Mouse (Mus musculus) ES-E14 (cell line): ENCODE measurements around the gene Sh3pxd2a. TPM values are rescaled to one million over a fixed set of nuclear protein-coding genes. Genes with fewer than 3 reads are reported as not detected.

Experiments used
- DNase-seq: peaks from one replicate; pipeline ENCODE4 v3.0.0-alpha.2; 2013; ENCODE audit warnings: low read depth, low spot score
- H3K27ac ChIP-seq: 2 replicates; pipeline ENCODE4 v1.5.1; 2012; ENCODE audit warnings: low read depth, mild to moderate bottlenecking, low read length, moderate library complexity, mixed read lengths; ENCODE audit not compliant: poor library complexity, insufficient read depth, severe bottlenecking
- H3K36me3 ChIP-seq: 2 replicates; pipeline ENCODE4 v1.6.1; 2012; ENCODE audit warnings: mild to moderate bottlenecking, low read length, moderate library complexity, mixed read lengths; ENCODE audit not compliant: control insufficient read depth, poor library complexity, insufficient read depth, severe bottlenecking
- H3K4me1 ChIP-seq, 2 experiments: fragments of 150-350 bp in 1 of 2; sonication (generic) in 1 of 2; 2 replicates each; pipeline ENCODE4 v1.6.1; 2012; ENCODE audit warnings: low read length in 2 of 2, mild to moderate bottlenecking in 1 of 2, mixed read lengths in 1 of 2; ENCODE audit not compliant: control insufficient read depth in 2 of 2, insufficient read depth in 2 of 2, poor library complexity in 1 of 2
- H3K4me3 ChIP-seq, 2 experiments: fragments of 150-350 bp in 1 of 2; sonication (generic) in 1 of 2; 2 replicates each; pipeline ENCODE4 v1.5.1; 2012; ENCODE audit warnings: low read length in 2 of 2, low read depth in 1 of 2, mild to moderate bottlenecking in 1 of 2, mixed read lengths in 1 of 2; ENCODE audit not compliant: insufficient read depth in 1 of 2, poor library complexity in 1 of 2, severe bottlenecking in 1 of 2
- H3K9ac ChIP-seq: 2 replicates; pipeline ENCODE4 v1.6.1; 2012; ENCODE audit warnings: low read depth, mild to moderate bottlenecking, low read length, mixed read lengths; ENCODE audit not compliant: poor library complexity, insufficient read depth, severe bottlenecking
- H3K9me3 ChIP-seq: fragments of 150-350 bp; sonication (generic); 2 replicates; pipeline ENCODE4 v1.6.1; 2012; ENCODE audit warnings: low read depth, mild to moderate bottlenecking, low read length; ENCODE audit not compliant: control insufficient read depth, insufficient read depth
- CHD2 ChIP-seq: IDR thresholded peaks from 2 replicates; pipeline ENCODE4 v1.6.1; 2014; ENCODE audit warnings: mild to moderate bottlenecking, low read depth, low read length, inconsistent platforms
- HCFC1 ChIP-seq: IDR thresholded peaks from 2 replicates; pipeline ENCODE4 v1.6.1; 2012; ENCODE audit warnings: low read length, inconsistent platforms, borderline replicate concordance; ENCODE audit not compliant: insufficient read depth
- MAFK ChIP-seq: IDR thresholded peaks from 2 replicates; pipeline ENCODE4 v1.6.1; 2014; ENCODE audit warnings: mild to moderate bottlenecking, low read depth, low read length, inconsistent platforms; ENCODE audit not compliant: insufficient read depth
- ZC3H11A ChIP-seq: IDR thresholded peaks from 2 replicates; pipeline ENCODE4 v1.6.1; 2012; ENCODE audit warnings: low read depth, mild to moderate bottlenecking, inconsistent platforms, low read length, borderline replicate concordance
- ZNF384 ChIP-seq: IDR thresholded peaks from 2 replicates; pipeline ENCODE4 v1.6.1; 2012; ENCODE audit warnings: low read depth, low read length, inconsistent platforms
- in situ Hi-C, 2 experiments: fragments of 600-800 bp; cut with MboI; formaldehyde crosslinking; loops; one replicate each; pipeline ENCODE4 v1.15.1; 2025; ENCODE audit warnings: low sequenced_read_pairs in 2 of 2, inconsistent platforms in 1 of 2; ENCODE audit not compliant: unreplicated experiment in 2 of 2
- total RNA-seq: library from RNA; depleted of rRNA; stranded (reverse); fragments of 300-350 nt; gene quantifications from 2 replicates; pipeline ENCODE4 v1.2.3, GENCODE M21; 2012

Gene Sh3pxd2a
- total RNA-seq, 1 experiment, result 13.0 TPM

GRCm38 (mm10) chr19:47511294-47511675 lies 47.1 kb upstream of the Sh3pxd2a start:
- H3K9me3 ChIP-seq, result no peaks in the 10 kb centered on the region
- in situ Hi-C loops, result loop anchor here in 1 of 2 experiments (25.0 kb wide), 1 partner anchor 301 kb away; no protein-coding TSS in a partner anchor
- H3K4me3 ChIP-seq, result no peak overlapping the region
- no peak overlapping the region for H3K27ac ChIP-seq
- TF ChIP-seq ZC3H11A (no peak), HCFC1 (no peak), CHD2 (no peak), ZNF384 (no peak), MAFK (no peak)
- peaks cover 0 to 15% of the 10 kb centered on the region in 2 experiments; a peak in 2 of 4 replicates for H3K4me1 ChIP-seq
- no peak overlapping the region for H3K9ac ChIP-seq
- no peak for DNase-seq
- peaks cover 19% of the 10 kb centered on the region for H3K36me3 ChIP-seq

GRCm38 (mm10) chr19:47510473-47511293 lies 46.5 kb upstream of the Sh3pxd2a start:
- no peak overlapping the region for H3K27ac ChIP-seq

GRCm38 (mm10) chr19:47510135-47510472 lies 45.9 kb upstream of the Sh3pxd2a start:
- Histone ChIP-seq H3K27ac (no peak overlapping the region), H3K4me1 (peaks cover 0 to 15% of the 10 kb centered on the region in 2 experiments; a peak in 2 of 4 replicates)

More at GRCm38 (mm10) chr19:47510473-47511293, 46.5 kb upstream of the Sh3pxd2a start:
- no peak for DNase-seq
- Histone ChIP-seq H3K4me3 (no peak overlapping the region), H3K9ac (peak overlapping the region; percentile 18), H3K9me3 (no peaks in the 10 kb centered on the region), H3K4me1 (peaks cover 0 to 15% of the 10 kb centered on the region in 2 experiments; a peak in 2 of 4 replicates), H3K36me3 (peaks cover 14% of the 10 kb centered on the region)
- in situ Hi-C loops, result loop anchor here in 1 of 2 experiments (25.0 kb wide), 1 partner anchor 302 kb away; no protein-coding TSS in a partner anchor
- TF ChIP-seq ZNF384 (no peak), MAFK (peak; percentile 79), CHD2 (no peak)

GRCm38 (mm10) chr19:47508771-47509281 lies 44.6 kb upstream of the Sh3pxd2a start:
- H3K4me1 ChIP-seq, result peaks cover 0 to 15% of the 10 kb centered on the region in 2 experiments; a peak in 2 of 4 replicates
- H3K27ac ChIP-seq, result no peak overlapping the region
- no peak for DNase-seq
- H3K4me3 ChIP-seq, result no peak overlapping the region
- H3K9ac ChIP-seq, result no peak overlapping the region
- H3K9me3 ChIP-seq, result no peaks in the 10 kb centered on the region
- TF ChIP-seq MAFK (no peak), CHD2 (no peak), ZC3H11A (no peak), HCFC1 (no peak), ZNF384 (no peak)
- in situ Hi-C loops, result loop anchor here in 1 of 2 experiments (25.0 kb wide), 1 partner anchor 303 kb away; no protein-coding TSS in a partner anchor
- H3K36me3 ChIP-seq, result peaks cover 6% of the 10 kb centered on the region; the same call in 1 of the 2 replicates

More at GRCm38 (mm10) chr19:47510135-47510472, 45.9 kb upstream of the Sh3pxd2a start:
- TF ChIP-seq ZC3H11A, result no peak
- no peak for TF ChIP-seq ZNF384
- TF ChIP-seq HCFC1, result no peak
- no peak for TF ChIP-seq MAFK
- TF ChIP-seq CHD2, result no peak
- DNase-seq, result no peak
- Histone ChIP-seq H3K4me3 (no peak overlapping the region), H3K9ac (no peak overlapping the region), H3K36me3 (peaks cover 10% of the 10 kb centered on the region; the same call in 1 of the 2 replicates), H3K9me3 (no peaks in the 10 kb centered on the region)
- in situ Hi-C loops, result loop anchor here in 1 of 2 experiments (25.0 kb wide), 1 partner anchor 302 kb away; no protein-coding TSS in a partner anchor
